Mouse (Mus musculus): ENCODE results near the gene Adipor2. TPM values are rescaled to one million over a fixed set of nuclear protein-coding genes. Genes with fewer than 3 reads are reported as not detected.

The Adipor2 gene
- polyA plus RNA-seq, 1 experiment from 2014 or later, result 40.9 TPM

DNA sequence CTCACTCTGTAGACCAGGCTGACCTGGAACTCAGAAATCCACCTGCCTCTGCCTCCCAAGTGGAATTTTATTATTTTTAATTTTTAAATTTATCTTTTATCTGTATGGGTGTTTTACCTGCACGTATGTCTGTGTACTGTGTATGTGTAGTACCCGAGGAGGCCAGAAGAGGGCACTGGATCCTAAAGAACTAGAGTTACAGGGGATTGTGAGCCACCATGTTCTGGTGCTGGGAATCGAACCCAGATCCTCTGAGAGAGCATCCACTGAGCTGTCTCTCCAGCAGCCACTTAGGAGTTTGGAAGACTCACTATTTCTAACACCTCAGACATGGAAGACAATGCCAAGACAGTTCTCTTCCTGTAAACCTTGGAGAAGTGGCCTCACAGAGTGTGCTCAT lies 11.1 kb upstream of the Adipor2 start:
- Histone ChIP-seq H3K4me3 (replicated peaks; ENCODE audit: low read length) (no peak overlapping the region), H3K36me3 (ENCODE audit: control insufficient read depth, insufficient read depth) (no peaks in the 10 kb centered on the region), H3K4me2 (ENCODE audit: low read length) (no peak overlapping the region), H3K27me3 (replicated peaks; ENCODE audit: control insufficient read depth, insufficient read depth, low read length) (no peaks in the 10 kb centered on the region), H3K4me1 (replicated peaks; ENCODE audit: control insufficient read depth, insufficient read depth, low read length) (no peaks in the 10 kb centered on the region), H3K9me3 (ENCODE audit: control insufficient read depth, low read length) (no peaks in the 10 kb centered on the region), H3K27ac (ENCODE audit: low read length) (no peak overlapping the region), H3K9ac (replicated peaks; ENCODE audit: low read depth, low read length) (no peak overlapping the region)
- 90% methylated on average over 3 of the region's 3 CpGs for WGBS
- no peak for ATAC-seq

DNA sequence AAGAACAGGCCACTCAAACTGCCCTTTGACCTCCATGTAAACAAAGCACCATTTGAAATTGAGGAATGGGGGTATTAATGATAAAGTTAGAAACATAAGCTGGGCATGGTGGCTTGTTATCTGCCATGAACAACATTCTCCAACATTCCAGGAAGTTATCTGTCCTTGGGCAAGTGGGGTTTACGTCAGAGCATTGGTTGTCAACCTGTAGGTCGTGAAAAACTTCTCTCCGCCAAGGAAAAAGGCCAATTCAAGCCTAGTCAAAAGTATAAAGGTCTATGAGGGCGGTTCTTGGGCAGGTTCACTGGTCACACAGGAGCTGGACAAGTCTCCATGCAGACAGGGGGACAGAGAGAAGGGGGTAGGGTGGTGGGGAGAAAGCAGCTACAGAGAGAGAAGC lies 3.5 kb upstream of the Adipor2 start:
- H3K4me3 ChIP-seq (replicated peaks; ENCODE audit: low read length), result no peak overlapping the region
- no peak overlapping the region for H3K4me2 ChIP-seq (ENCODE audit: low read length)
- H3K9me3 ChIP-seq (ENCODE audit: control insufficient read depth, low read length), result no peaks in the 10 kb centered on the region
- no peak overlapping the region for H3K9ac ChIP-seq (replicated peaks; ENCODE audit: low read depth, low read length)
- H3K36me3 ChIP-seq (ENCODE audit: control insufficient read depth, insufficient read depth), result no peaks in the 10 kb centered on the region
- H3K4me1 ChIP-seq (replicated peaks; ENCODE audit: control insufficient read depth, insufficient read depth, low read length), result peaks cover 9% of the 10 kb centered on the region
- no peaks in the 10 kb centered on the region for H3K27me3 ChIP-seq (replicated peaks; ENCODE audit: control insufficient read depth, insufficient read depth, low read length)
- ATAC-seq, result no peak
- 93% methylated on average over 4 of the region's 4 CpGs for WGBS
- H3K27ac ChIP-seq (ENCODE audit: low read length), result no peak overlapping the region

DNA sequence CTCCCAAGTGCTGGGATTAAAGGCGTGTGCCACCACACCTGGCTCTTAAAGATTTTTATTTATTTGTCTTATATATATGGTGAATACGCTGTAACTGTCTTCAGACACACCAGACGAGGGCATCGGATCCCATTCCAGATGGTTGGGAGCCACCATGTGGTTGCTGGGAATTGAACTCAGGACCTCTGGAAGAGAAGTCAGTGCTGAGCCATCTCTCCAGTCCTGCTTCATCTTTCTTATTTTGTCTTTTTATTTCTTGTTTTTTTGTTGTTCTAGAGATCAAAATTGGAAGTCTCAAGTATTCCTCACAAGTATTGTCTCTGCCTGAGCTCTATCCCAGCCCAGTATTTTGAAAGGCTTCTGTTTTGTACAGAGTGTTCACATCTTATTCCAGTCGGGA lies 2.9 kb upstream of the Adipor2 start:
- Histone ChIP-seq H3K27me3 (replicated peaks; ENCODE audit: control insufficient read depth, insufficient read depth, low read length) (no peaks in the 10 kb centered on the region), H3K4me3 (replicated peaks; ENCODE audit: low read length) (no peak overlapping the region), H3K36me3 (ENCODE audit: control insufficient read depth, insufficient read depth) (no peaks in the 10 kb centered on the region), H3K27ac (ENCODE audit: low read length) (no peak overlapping the region), H3K4me2 (ENCODE audit: low read length) (no peak overlapping the region), H3K9ac (replicated peaks; ENCODE audit: low read depth, low read length) (no peak overlapping the region), H3K9me3 (ENCODE audit: control insufficient read depth, low read length) (no peaks in the 10 kb centered on the region), H3K4me1 (replicated peaks; ENCODE audit: control insufficient read depth, insufficient read depth, low read length) (peaks cover 9% of the 10 kb centered on the region)
- no peak for ATAC-seq
- 93% methylated on average over 5 of the region's 5 CpGs for WGBS

DNA sequence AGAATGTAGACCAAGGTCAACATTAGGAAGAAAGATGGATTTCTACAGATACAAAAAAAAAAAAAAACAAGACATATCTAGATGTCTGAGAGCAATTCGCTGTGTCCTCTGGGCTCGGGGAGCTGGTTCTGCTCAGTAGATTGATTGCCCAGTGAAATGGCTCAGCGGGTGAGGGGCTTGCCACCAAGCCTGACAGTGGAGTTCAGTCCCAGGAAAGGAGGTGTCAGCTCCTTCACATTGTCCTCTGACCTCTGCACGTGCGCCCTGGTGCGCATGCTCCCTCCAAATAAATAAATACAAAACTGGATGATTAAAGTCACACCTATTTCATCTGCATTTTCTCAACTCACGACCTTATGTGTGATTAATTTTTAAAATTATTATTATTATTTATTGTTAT lies 1.9 kb upstream of the Adipor2 start:
- Histone ChIP-seq H3K9ac (replicated peaks; ENCODE audit: low read depth, low read length) (no peak overlapping the region), H3K9me3 (ENCODE audit: control insufficient read depth, low read length) (no peaks in the 10 kb centered on the region), H3K27ac (ENCODE audit: low read length) (no peak overlapping the region), H3K27me3 (replicated peaks; ENCODE audit: control insufficient read depth, insufficient read depth, low read length) (no peaks in the 10 kb centered on the region), H3K36me3 (ENCODE audit: control insufficient read depth, insufficient read depth) (no peaks in the 10 kb centered on the region), H3K4me2 (ENCODE audit: low read length) (no peak overlapping the region), H3K4me3 (replicated peaks; ENCODE audit: low read length) (no peak overlapping the region), H3K4me1 (replicated peaks; ENCODE audit: control insufficient read depth, insufficient read depth, low read length) (peaks cover 9% of the 10 kb centered on the region)
- ATAC-seq, result no peak
- WGBS, result 31% methylated on average over 7 of the region's 7 CpGs

DNA sequence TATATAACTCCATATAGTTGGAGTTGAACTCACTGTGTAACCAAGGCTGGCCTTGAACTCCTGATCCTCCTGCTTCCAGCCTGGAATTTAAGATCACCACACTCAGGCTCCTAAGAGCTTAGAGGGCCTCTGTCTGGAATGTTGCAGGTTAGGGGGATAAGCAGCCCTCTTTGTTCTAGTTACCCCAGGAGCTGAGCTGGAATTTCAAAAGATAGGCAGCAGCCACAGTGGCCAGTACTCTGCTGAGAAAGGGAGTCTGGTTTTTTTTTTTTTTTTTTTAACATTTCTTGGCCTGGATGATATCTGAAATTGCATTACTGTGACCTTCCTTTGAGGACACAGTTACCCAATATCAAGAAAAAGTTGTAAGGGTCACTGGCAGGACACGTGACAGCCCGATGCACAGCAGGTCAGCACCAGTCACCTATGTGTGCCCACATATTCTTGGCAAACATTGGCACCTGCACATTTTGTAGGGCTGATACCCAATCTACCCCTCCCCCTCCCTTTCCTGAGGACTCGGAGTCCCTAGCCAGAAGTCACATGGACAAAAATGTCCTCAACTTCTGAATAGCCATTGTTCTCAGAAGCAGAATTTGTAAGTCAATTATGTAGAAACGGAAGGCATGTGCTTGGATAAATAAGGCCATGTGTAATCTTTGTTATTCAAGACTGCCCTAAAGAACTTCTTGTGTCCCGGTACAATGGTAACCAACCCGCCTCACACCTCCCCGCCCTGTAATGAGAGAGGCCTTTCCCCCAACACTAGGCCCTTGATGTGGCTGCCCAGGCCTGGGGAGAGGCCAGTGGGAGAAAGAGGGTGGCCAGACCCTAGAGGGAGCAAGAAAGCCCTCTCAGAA lies 1.1 kb upstream of the Adipor2 start:
- WGBS, result 14% methylated on average over 7 of the region's 7 CpGs
- Histone ChIP-seq H3K9me3 (ENCODE audit: control insufficient read depth, low read length) (no peaks in the 10 kb centered on the region), H3K27ac (ENCODE audit: low read length) (no peak overlapping the region), H3K36me3 (ENCODE audit: control insufficient read depth, insufficient read depth) (no peaks in the 10 kb centered on the region), H3K4me2 (ENCODE audit: low read length) (no peak overlapping the region), H3K27me3 (replicated peaks; ENCODE audit: control insufficient read depth, insufficient read depth, low read length) (no peaks in the 10 kb centered on the region), H3K4me3 (replicated peaks; ENCODE audit: low read length) (no peak overlapping the region), H3K9ac (replicated peaks; ENCODE audit: low read depth, low read length) (no peak overlapping the region), H3K4me1 (replicated peaks; ENCODE audit: control insufficient read depth, insufficient read depth, low read length) (peaks cover 9% of the 10 kb centered on the region)
- peak; percentile 64 for ATAC-seq

DNA sequence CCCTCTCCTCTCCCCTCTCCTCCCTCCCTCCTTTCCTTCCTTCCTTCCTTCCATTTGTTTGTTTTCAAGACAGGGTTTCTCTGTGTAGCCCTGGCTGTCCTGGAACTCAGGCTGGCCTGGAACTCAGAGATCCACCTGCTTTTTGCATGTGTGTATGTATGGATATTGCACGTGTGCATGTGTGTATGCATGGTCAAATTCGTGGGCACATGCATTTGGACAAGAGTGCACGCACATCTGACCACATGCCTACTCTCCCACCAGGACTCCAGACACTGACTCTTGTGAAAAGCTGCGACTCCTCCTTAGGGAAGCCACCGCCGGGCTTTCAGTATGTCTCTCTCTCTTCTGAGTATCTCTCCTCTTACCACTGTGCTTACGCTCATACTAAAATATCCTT lies 317 bp upstream of the Adipor2 start:
- ATAC-seq, result no peak
- no peak overlapping the region for H3K9ac ChIP-seq (replicated peaks; ENCODE audit: low read depth, low read length)
- no peaks in the 10 kb centered on the region for H3K27me3 ChIP-seq (replicated peaks; ENCODE audit: control insufficient read depth, insufficient read depth, low read length)
- H3K36me3 ChIP-seq (ENCODE audit: control insufficient read depth, insufficient read depth), result no peaks in the 10 kb centered on the region
- H3K4me1 ChIP-seq (replicated peaks; ENCODE audit: control insufficient read depth, insufficient read depth, low read length), result peaks cover 9% of the 10 kb centered on the region
- H3K4me3 ChIP-seq (replicated peaks; ENCODE audit: low read length), result no peak overlapping the region
- no peak overlapping the region for H3K4me2 ChIP-seq (ENCODE audit: low read length)
- H3K9me3 ChIP-seq (ENCODE audit: control insufficient read depth, low read length), result no peaks in the 10 kb centered on the region
- WGBS, result 60% methylated on average over 7 of the region's 7 CpGs
- H3K27ac ChIP-seq (ENCODE audit: low read length), result no peak overlapping the region

DNA sequence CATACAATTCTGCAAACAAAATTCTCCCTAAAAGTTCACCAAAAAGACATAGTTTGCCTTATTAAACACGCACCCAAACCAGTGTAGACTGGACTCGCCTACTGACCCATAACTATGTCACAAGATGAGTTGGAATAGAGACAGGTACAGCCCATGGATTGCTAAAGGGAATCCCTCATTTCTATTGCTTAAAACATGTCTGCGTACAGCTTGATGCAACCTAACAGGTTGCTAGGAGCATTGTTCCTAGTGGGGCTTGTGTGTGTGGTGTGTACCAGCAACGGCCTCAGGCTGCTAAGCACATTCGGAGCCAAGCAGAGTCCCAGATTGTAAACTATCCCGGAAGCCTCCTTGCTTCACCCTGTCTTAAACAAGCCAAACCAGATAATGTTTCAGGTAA lies 861 bp downstream of the Adipor2 start:
- no peaks in the 10 kb centered on the region for H3K36me3 ChIP-seq (ENCODE audit: control insufficient read depth, insufficient read depth)
- H3K4me3 ChIP-seq (replicated peaks; ENCODE audit: low read length), result no peak overlapping the region
- WGBS, result 74% methylated on average over 6 of the region's 6 CpGs
- H3K9ac ChIP-seq (replicated peaks; ENCODE audit: low read depth, low read length), result no peak overlapping the region
- H3K27ac ChIP-seq (ENCODE audit: low read length), result no peak overlapping the region
- no peaks in the 10 kb centered on the region for H3K27me3 ChIP-seq (replicated peaks; ENCODE audit: control insufficient read depth, insufficient read depth, low read length)
- H3K4me2 ChIP-seq (ENCODE audit: low read length), result no peak overlapping the region
- H3K4me1 ChIP-seq (replicated peaks; ENCODE audit: control insufficient read depth, insufficient read depth, low read length), result peaks cover 9% of the 10 kb centered on the region
- no peak for ATAC-seq
- H3K9me3 ChIP-seq (ENCODE audit: control insufficient read depth, low read length), result no peaks in the 10 kb centered on the region

DNA sequence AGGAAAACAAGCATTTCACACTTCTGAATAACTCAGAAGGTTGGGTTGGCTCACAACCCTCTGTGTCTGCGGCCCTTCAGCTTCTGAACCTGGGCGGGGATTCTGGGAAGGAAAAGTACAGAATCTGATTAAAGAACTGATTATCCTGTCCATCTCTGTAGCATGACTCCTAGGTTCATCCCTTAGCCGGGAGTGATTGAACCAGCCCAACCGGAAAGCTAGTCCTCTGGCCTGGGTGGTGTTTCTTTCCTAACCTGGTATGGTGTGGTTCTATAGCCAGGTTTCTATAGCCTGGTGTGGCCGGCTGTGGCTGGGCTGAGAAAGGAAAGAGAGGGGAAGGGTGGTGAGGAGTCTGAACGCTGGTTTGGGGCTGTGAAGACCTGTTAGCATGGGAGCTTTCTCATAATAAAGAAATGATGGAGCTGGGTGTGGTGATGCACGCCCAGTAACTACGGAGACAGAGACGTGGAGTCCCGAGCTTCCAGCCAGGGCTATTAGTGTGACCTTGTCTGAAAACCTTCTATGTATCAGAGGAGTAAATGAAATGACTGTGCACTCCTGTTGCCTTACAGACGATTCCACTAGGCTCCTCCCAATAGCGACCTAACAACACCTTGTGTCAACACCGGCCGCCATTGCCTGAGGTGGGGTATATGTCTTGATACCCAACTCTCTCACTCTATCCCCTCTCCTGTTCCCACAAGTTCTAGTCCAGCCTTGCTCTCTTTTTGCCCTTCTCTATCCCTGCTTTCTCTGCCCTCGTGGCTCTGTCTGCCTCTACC lies 3.1 kb downstream of the Adipor2 start:
- ATAC-seq, result no peak
- H3K4me2 ChIP-seq (ENCODE audit: low read length), result no peak overlapping the region
- no peak overlapping the region for H3K27ac ChIP-seq (ENCODE audit: low read length)
- H3K4me1 ChIP-seq (replicated peaks; ENCODE audit: control insufficient read depth, insufficient read depth, low read length), result peaks cover 9% of the 10 kb centered on the region
- H3K9me3 ChIP-seq (ENCODE audit: control insufficient read depth, low read length), result no peaks in the 10 kb centered on the region
- no peak overlapping the region for H3K4me3 ChIP-seq (replicated peaks; ENCODE audit: low read length)
- H3K36me3 ChIP-seq (ENCODE audit: control insufficient read depth, insufficient read depth), result no peaks in the 10 kb centered on the region
- H3K9ac ChIP-seq (replicated peaks; ENCODE audit: low read depth, low read length), result no peak overlapping the region
- 89% methylated on average over 15 of the region's 15 CpGs for WGBS
- H3K27me3 ChIP-seq (replicated peaks; ENCODE audit: control insufficient read depth, insufficient read depth, low read length), result no peaks in the 10 kb centered on the region

DNA sequence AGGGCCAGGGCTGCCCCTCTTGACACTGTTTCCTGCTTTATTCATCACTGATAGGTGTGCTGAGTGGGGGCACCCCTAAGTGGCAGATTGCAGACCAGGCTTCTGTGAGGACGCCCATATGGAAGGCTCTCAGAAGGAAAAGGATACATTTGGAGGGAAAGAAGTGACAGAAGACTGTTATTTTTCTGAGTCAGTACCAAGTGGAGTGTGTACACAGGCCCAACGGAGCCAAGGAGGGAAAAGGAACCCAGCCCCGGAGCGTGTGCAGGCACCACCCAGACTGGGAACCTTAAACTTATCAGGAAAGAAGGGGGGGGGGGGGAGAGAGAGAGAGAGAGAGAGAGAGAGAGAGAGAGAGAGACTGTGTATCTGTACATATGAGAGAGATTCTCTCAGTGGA lies 4.9 kb downstream of the Adipor2 start:
- H3K9ac ChIP-seq (replicated peaks; ENCODE audit: low read depth, low read length), result no peak overlapping the region
- no peak overlapping the region for H3K4me3 ChIP-seq (replicated peaks; ENCODE audit: low read length)
- no peaks in the 10 kb centered on the region for H3K36me3 ChIP-seq (ENCODE audit: control insufficient read depth, insufficient read depth)
- ATAC-seq, result peak; percentile 55; the same call in 1 of the 2 replicates
- peaks cover 4% of the 10 kb centered on the region for H3K4me1 ChIP-seq (replicated peaks; ENCODE audit: control insufficient read depth, insufficient read depth, low read length)
- 65% methylated on average over 4 of the region's 4 CpGs for WGBS
- H3K4me2 ChIP-seq (ENCODE audit: low read length), result no peak overlapping the region
- no peaks in the 10 kb centered on the region for H3K27me3 ChIP-seq (replicated peaks; ENCODE audit: control insufficient read depth, insufficient read depth, low read length)
- no peak overlapping the region; the same call in 1 of the 2 replicates for H3K27ac ChIP-seq (ENCODE audit: low read length)
- H3K9me3 ChIP-seq (ENCODE audit: control insufficient read depth, low read length), result no peaks in the 10 kb centered on the region

Data from forebrain, embryonic 16.5 days (tissue).